ENCODE assay signal across 8 mouse cellular contexts in the genomic region with DNA sequence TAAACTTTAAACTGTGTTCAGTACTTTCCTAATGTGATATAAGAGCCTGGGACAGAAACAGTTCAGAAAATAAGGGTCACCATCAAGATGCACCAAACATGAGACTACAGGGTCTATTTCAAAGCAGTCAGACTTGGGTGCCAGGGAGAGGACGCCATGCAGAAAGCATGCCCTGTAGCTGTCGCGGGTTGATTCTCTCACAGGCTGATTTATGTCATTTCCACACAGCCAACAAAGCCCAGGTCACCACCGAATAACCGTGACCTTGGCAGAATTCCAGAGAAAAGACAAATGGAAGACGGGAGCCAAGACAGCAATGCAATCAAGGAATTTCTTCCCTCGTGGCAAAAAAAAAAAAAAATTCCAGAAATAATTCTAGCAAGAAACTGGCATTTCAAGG.
DNase-seq lines count a peak whose midpoint lies in the region.

No protein-coding gene starts in this region.

- peak; percentile 25 for DNase-seq in embryo, embryonic 10 days (ENCODE audit: low spot score)
- no peak for DNase-seq in embryo, embryonic 9.5 days (ENCODE audit: extremely low spot score)
- DNase-seq in adrenal gland, postnatal 25 days, result peak; percentile 35
- DNase-seq in hindbrain, embryonic 10.5 days (ENCODE audit: low spot score), result no peak
- DNase-seq in lung, postnatal 36 days, result peak; percentile 6
- no peak for DNase-seq in gastrocnemius, adult 8-10 months (ENCODE audit: low spot score in 2 of 2)
- DNase-seq in right cerebral cortex, adult 18-20 months, result no peak
- no peak for DNase-seq in testis, postnatal 10 days (ENCODE audit: low spot score)

- H3K27me3 ChIP-seq in hindbrain, embryonic 10.5 days (ENCODE audit: insufficient read depth, poor library complexity, severe bottlenecking), result no peaks in the 10 kb centered on the region

- no peaks in the 10 kb centered on the region for H3K9me3 ChIP-seq in hindbrain, embryonic 10.5 days

- H3K27ac ChIP-seq in hindbrain, embryonic 10.5 days, result 0 out of 2 replicates have a peak overlapping the region, but pooled peaks have one; percentile 23

- peaks cover 8% of the 10 kb centered on the region; the same call in 1 of the 2 replicates for H3K4me1 ChIP-seq in hindbrain, embryonic 10.5 days (replicated peaks)

- no peak overlapping the region for H3K4me3 ChIP-seq in hindbrain, embryonic 10.5 days

- H3K36me3 ChIP-seq in hindbrain, embryonic 10.5 days, result no peaks in the 10 kb centered on the region

- WGBS in hindbrain, embryonic 10.5 days, result 66% methylated on average over 7 of the region's 7 CpGs

Comparison
In these comparisons a context has a peak if more than half of its experiments do, and no peak if none do; other contexts are left out.
1. DNase-seq: peak in embryo, embryonic 10 days (single experiment), adrenal gland, postnatal 25 days (single experiment) and lung, postnatal 36 days (single experiment); none in embryo, embryonic 9.5 days (single experiment), hindbrain, embryonic 10.5 days (single experiment), gastrocnemius, adult 8-10 months (0 of 2), right cerebral cortex, adult 18-20 months (single experiment) and testis, postnatal 10 days (single experiment).